Mouse (Mus musculus) MEL (cell line): ENCODE results near the gene Esr1. TPM values are rescaled to one million over a fixed set of nuclear protein-coding genes. Genes with fewer than 3 reads are reported as not detected.

Source experiments
- DNase-seq: peaks from one replicate; pipeline ENCODE4 v3.0.0; 2011; ENCODE audit warnings: low read depth, low spot score
- H3K27ac ChIP-seq: 2 replicates; pipeline ENCODE4 v1.5.1; 2012; ENCODE audit warnings: low read depth, mild to moderate bottlenecking, control low read depth, low read length, moderate library complexity; ENCODE audit not compliant: control insufficient read depth
- H3K27me3 ChIP-seq, 2 experiments: fragments of 150-350 bp in 1 of 2; sonication (generic) in 1 of 2; 2 replicates each; pipeline ENCODE4 v1.6.1; 2012; ENCODE audit warnings: low read length in 2 of 2, mild to moderate bottlenecking in 2 of 2, improper control_type of control experiment in 1 of 2, moderate library complexity in 1 of 2; ENCODE audit not compliant: insufficient read depth in 2 of 2, control insufficient read depth in 1 of 2
- H3K36me3 ChIP-seq, 2 experiments: 2 replicates each; pipeline ENCODE4 v1.6.1; 2012 to 2014; ENCODE audit warnings: low read length in 2 of 2, improper control_type of control experiment in 1 of 2, inconsistent platforms in 1 of 2, mild to moderate bottlenecking in 1 of 2; ENCODE audit not compliant: insufficient read depth in 2 of 2, control insufficient read depth in 1 of 2
- H3K4me1 ChIP-seq, 2 experiments: fragments of 150-350 bp in 1 of 2; sonication (generic) in 1 of 2; 2 replicates each; pipeline ENCODE4 v1.6.1; 2012; ENCODE audit warnings: low read length in 2 of 2, improper control_type of control experiment in 1 of 2, mild to moderate bottlenecking in 1 of 2; ENCODE audit not compliant: insufficient read depth in 2 of 2, control insufficient read depth in 1 of 2
- H3K4me3 ChIP-seq, 2 experiments: fragments of 150-350 bp in 1 of 2; sonication (generic) in 1 of 2; 2 replicates each; pipeline ENCODE4 v1.5.1; 2012; ENCODE audit warnings: low read depth in 2 of 2, low read length in 2 of 2, mild to moderate bottlenecking in 2 of 2, moderate library complexity in 2 of 2, control low read depth in 1 of 2, improper control_type of control experiment in 1 of 2; ENCODE audit not compliant: control insufficient read depth in 1 of 2, insufficient read depth in 1 of 2
- H3K79me2 ChIP-seq: 2 replicates; pipeline ENCODE4 v1.6.1; 2012; ENCODE audit warnings: mild to moderate bottlenecking, low read length, moderate library complexity; ENCODE audit not compliant: control insufficient read depth, poor library complexity, insufficient read depth
- H3K9ac ChIP-seq: 2 replicates; pipeline ENCODE4 v1.6.1; 2012; ENCODE audit warnings: low read depth, mild to moderate bottlenecking, control low read depth, low read length, moderate library complexity; ENCODE audit not compliant: control insufficient read depth, poor library complexity, severe bottlenecking
- H3K9me3 ChIP-seq: fragments of 150-350 bp; sonication (generic); replicated peaks from 2 replicates; pipeline ENCODE4 v1.6.1; 2012; ENCODE audit warnings: mild to moderate bottlenecking, low read length, improper control_type of control experiment, moderate library complexity; ENCODE audit not compliant: insufficient read depth
- CHD1 ChIP-seq: IDR thresholded peaks from 2 replicates; pipeline ENCODE4 v1.6.1; 2012; ENCODE audit warnings: low read depth, mild to moderate bottlenecking, inconsistent platforms, low read length, improper control_type of control experiment
- ELF1 ChIP-seq: IDR thresholded peaks from 2 replicates; pipeline ENCODE4 v1.6.1; 2014; ENCODE audit warnings: low read depth, mild to moderate bottlenecking, inconsistent platforms, low read length, improper control_type of control experiment, moderate library complexity
- EP300 ChIP-seq, 2 experiments: IDR thresholded peaks; 2 replicates each; pipeline ENCODE4 v1.6.1; 2011; ENCODE audit warnings: improper control_type of control experiment in 2 of 2, low read length in 2 of 2, low read depth in 1 of 2, mild to moderate bottlenecking in 1 of 2
- ETS1 ChIP-seq: IDR thresholded peaks from 2 replicates; pipeline ENCODE4 v1.6.1; 2012; ENCODE audit warnings: low read depth, mild to moderate bottlenecking, inconsistent platforms, low read length, improper control_type of control experiment, moderate library complexity
- HCFC1 ChIP-seq: IDR thresholded peaks from 2 replicates; pipeline ENCODE4 v1.6.1; 2012; ENCODE audit warnings: low read depth, mild to moderate bottlenecking, inconsistent platforms, low read length, improper control_type of control experiment, moderate library complexity
- JUND ChIP-seq: IDR thresholded peaks from 2 replicates; pipeline ENCODE4 v1.6.1; 2011; ENCODE audit warnings: low read depth, mild to moderate bottlenecking, improper control_type of control experiment, low read length
- KAT2A ChIP-seq: conservative IDR thresholded peaks from 2 replicates; pipeline ENCODE4 v1.6.1; 2012; ENCODE audit warnings: low read depth, low read length, improper control_type of control experiment, inconsistent platforms
- MAFK ChIP-seq: IDR thresholded peaks from 2 replicates; pipeline ENCODE4 v1.6.1; 2011; ENCODE audit warnings: low read depth, mild to moderate bottlenecking, low read length, improper control_type of control experiment, borderline replicate concordance
- MAX ChIP-seq: IDR thresholded peaks from 2 replicates; pipeline ENCODE4 v1.6.1; 2011; ENCODE audit warnings: low read length, improper control_type of control experiment
- MAZ ChIP-seq: IDR thresholded peaks from 2 replicates; pipeline ENCODE4 v1.6.1; 2012; ENCODE audit warnings: low read depth, mild to moderate bottlenecking, inconsistent platforms, low read length, improper control_type of control experiment
- MEF2A ChIP-seq: IDR thresholded peaks from 2 replicates; pipeline ENCODE4 v1.6.1; 2014; ENCODE audit warnings: low read depth, mild to moderate bottlenecking, inconsistent platforms, low read length, improper control_type of control experiment; ENCODE audit not compliant: poor library complexity, insufficient replicate concordance, severe bottlenecking; ENCODE audit errors: extremely low read depth
- MXI1 ChIP-seq: IDR thresholded peaks from 2 replicates; pipeline ENCODE4 v1.6.1; 2011; ENCODE audit warnings: mild to moderate bottlenecking, low read depth, low read length, improper control_type of control experiment
- MYB ChIP-seq: IDR thresholded peaks from 2 replicates; pipeline ENCODE4 v1.6.1; 2011; ENCODE audit warnings: mild to moderate bottlenecking, low read depth, low read length, improper control_type of control experiment
- NRF1 ChIP-seq: IDR thresholded peaks from 2 replicates; pipeline ENCODE4 v1.6.1; 2014; ENCODE audit warnings: low read depth, mild to moderate bottlenecking, inconsistent platforms, low read length, improper control_type of control experiment, moderate library complexity; ENCODE audit not compliant: poor library complexity, insufficient read depth, severe bottlenecking
- POLR2A ChIP-seq, 2 experiments: IDR thresholded peaks; 2 replicates each; pipeline ENCODE4 v1.6.1; 2011 to 2012; ENCODE audit warnings: low read length in 2 of 2, mild to moderate bottlenecking in 2 of 2, control low read depth in 1 of 2, improper control_type of control experiment in 1 of 2, low read depth in 1 of 2, moderate library complexity in 1 of 2; ENCODE audit not compliant: control insufficient read depth in 1 of 2, insufficient read depth in 1 of 2, poor library complexity in 1 of 2
- POLR2AphosphoS2 ChIP-seq: IDR thresholded peaks from 2 replicates; pipeline ENCODE4 v1.6.1; 2011; ENCODE audit warnings: low read length, improper control_type of control experiment
- TAL1 ChIP-seq: IDR thresholded peaks from 2 replicates; pipeline ENCODE4 v1.6.1; 2012; ENCODE audit warnings: mild to moderate bottlenecking, inconsistent platforms, low read length, moderate library complexity, mixed read lengths
- TCF12 ChIP-seq: IDR thresholded peaks from 2 replicates; pipeline ENCODE4 v1.6.1; 2014; ENCODE audit warnings: low read depth, mild to moderate bottlenecking, inconsistent platforms, low read length, improper control_type of control experiment, moderate library complexity
- UBTF ChIP-seq: IDR thresholded peaks from 2 replicates; pipeline ENCODE4 v1.6.1; 2012; ENCODE audit warnings: low read depth, mild to moderate bottlenecking, inconsistent platforms, low read length, improper control_type of control experiment, moderate library complexity, borderline replicate concordance; ENCODE audit not compliant: insufficient read depth
- ZC3H11A ChIP-seq: IDR thresholded peaks from 2 replicates; pipeline ENCODE4 v1.6.1; 2012; ENCODE audit warnings: low read depth, mild to moderate bottlenecking, inconsistent platforms, low read length, improper control_type of control experiment
- ZKSCAN1 ChIP-seq: IDR thresholded peaks from 2 replicates; pipeline ENCODE4 v1.6.1; 2012; ENCODE audit warnings: low read depth, mild to moderate bottlenecking, inconsistent platforms, low read length, improper control_type of control experiment, moderate library complexity
- ZMIZ1 ChIP-seq: IDR thresholded peaks from 2 replicates; pipeline ENCODE4 v1.6.1; 2012; ENCODE audit warnings: low read depth, mild to moderate bottlenecking, inconsistent platforms, low read length, improper control_type of control experiment, moderate library complexity
- ZNF384 ChIP-seq: IDR thresholded peaks from 2 replicates; pipeline ENCODE4 v1.6.1; 2012; ENCODE audit warnings: low read depth, mild to moderate bottlenecking, inconsistent platforms, low read length, improper control_type of control experiment
- polyA plus RNA-seq, 2 experiments: library from polyadenylated mRNA; stranded (reverse) in 1 of 2; unstranded in 1 of 2; fragments of >175 nt in 1 of 2; fragments of >200 nt in 1 of 2; gene quantifications; 2 replicates each; pipeline versions ENCODE4 v1.2.1 to v1.2.4; 2012; ENCODE audit warnings: low replicate concordance in 2 of 2, low read depth in 1 of 2; ENCODE audit not compliant: insufficient read length in 2 of 2, insufficient read depth in 1 of 2, missing spikeins in 1 of 2
- total RNA-seq: library from RNA; depleted of rRNA; stranded (reverse); fragments of 300-350 nt; gene quantifications from 2 replicates; pipeline ENCODE4 v1.2.3, GENCODE M21; 2012

Gene Esr1
- total and polyA plus RNA-seq, 3 experiments, result 0.65 to 0.69 TPM; not detected in 1

DNA sequence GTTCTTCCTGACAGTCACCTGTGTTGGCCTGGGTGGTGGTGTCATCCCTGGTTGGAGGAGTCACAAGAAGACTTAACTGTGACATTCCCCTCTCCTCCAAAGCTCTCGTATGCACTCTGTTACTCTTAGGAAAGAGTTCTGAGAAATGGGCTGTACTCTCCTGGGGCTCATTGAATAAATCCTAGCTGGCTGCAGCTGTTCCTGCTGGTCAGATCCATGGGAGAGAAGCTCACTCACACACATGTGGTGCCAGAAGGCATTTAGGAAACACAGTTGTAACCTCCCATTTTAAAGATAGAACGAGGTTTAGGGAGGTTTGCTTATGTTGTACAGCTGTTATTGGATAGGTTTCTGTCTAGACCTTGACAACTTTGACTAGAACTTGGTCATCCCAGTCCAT is 120.9 kb downstream of the Esr1 start:
- no peak overlapping the region for H3K4me3 ChIP-seq
- no peaks in the 10 kb centered on the region for H3K79me2 ChIP-seq
- H3K27me3 ChIP-seq, result no peaks in the 10 kb centered on the region
- H3K4me1 ChIP-seq, result no peaks in the 10 kb centered on the region
- H3K9me3 ChIP-seq, result no peaks in the 10 kb centered on the region
- H3K9ac ChIP-seq, result no peak overlapping the region
- H3K27ac ChIP-seq, result no peak overlapping the region
- H3K36me3 ChIP-seq, result no peaks in the 10 kb centered on the region
- no peak for TF ChIP-seq JUND
- no peak for TF ChIP-seq MAFK
- TF ChIP-seq TCF12, result no peak
- no peak for TF ChIP-seq CHD1
- no peak for TF ChIP-seq HCFC1
- no peak for TF ChIP-seq ZC3H11A
- TF ChIP-seq MAX, result no peak
- no peak for TF ChIP-seq TAL1
- TF ChIP-seq MYB, result no peak
- no peak for TF ChIP-seq MEF2A
- no peak for TF ChIP-seq MAZ
- TF ChIP-seq EP300 (IDR thresholded peaks at IDR 0.05; ENCODE audit: low read depth in 1 of 2, low read length in 2 of 2), result no peak
- no peak for DNase-seq

DNA sequence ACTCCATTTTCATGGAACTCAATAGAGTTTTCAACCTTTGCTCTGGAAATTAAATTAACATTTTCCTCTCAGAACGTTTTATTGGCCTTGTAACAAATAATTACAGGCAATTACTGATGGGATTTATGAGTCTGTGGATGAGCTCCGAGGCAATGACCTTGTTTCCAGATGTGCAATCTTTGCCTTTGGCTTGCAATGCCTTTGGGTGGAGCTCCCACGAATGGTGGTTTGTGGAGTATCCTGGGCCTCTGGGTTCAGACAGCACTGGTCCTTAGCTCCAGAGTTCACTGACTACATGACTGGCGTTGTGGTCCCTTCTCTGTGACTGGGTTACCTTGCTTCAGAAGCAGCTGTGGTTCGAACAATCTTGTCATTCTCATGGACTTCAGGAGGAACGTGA is 122.6 kb downstream of the Esr1 start:
- Histone ChIP-seq H3K79me2 (no peaks in the 10 kb centered on the region), H3K36me3 (no peaks in the 10 kb centered on the region), H3K9ac (no peak overlapping the region), H3K9me3 (no peaks in the 10 kb centered on the region), H3K4me3 (no peak overlapping the region), H3K4me1 (no peaks in the 10 kb centered on the region), H3K27me3 (no peaks in the 10 kb centered on the region), H3K27ac (no peak overlapping the region)
- DNase-seq, result no peak
- TF ChIP-seq MXI1 (no peak), EP300 (IDR thresholded peaks at IDR 0.05; ENCODE audit: low read depth in 1 of 2, low read length in 2 of 2) (no peak), KAT2A (no peak), ZNF384 (no peak), NRF1 (no peak), JUND (no peak), MYB (no peak), ZC3H11A (no peak), ETS1 (no peak), UBTF (no peak), MAFK (no peak), CHD1 (no peak), POLR2A (IDR thresholded peaks at IDR 0.05; ENCODE audit: control insufficient read depth in 1 of 2, insufficient read depth in 1 of 2, low read depth in 1 of 2, low read length in 2 of 2, poor library complexity in 1 of 2) (no peak), ELF1 (no peak), POLR2AphosphoS2 (no peak), ZKSCAN1 (no peak), MAX (no peak), ZMIZ1 (no peak), TCF12 (no peak)
